24 mouse cellular contexts compared by ENCODE assay signal in the genomic region with DNA sequence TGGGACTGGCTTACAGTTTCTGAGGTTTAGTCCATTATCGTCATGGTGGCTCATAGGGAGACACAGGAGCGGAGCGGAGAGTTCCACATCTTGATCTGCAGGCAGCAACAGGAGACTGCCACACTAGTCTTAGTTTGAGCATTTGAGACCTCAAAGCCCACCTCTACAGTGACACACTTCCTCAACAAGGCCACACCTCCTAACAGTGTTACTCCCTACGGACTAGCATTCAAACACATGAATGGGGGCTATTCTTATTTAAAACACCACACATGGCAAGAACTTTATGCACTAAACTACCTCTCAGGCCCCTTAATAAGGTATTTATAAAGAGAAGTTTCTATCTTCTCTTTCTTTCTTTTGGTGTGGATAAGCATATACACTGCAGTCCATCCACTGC.
"Had no signal": no experiment of that assay in that cellular context is flagged by ENCODE, and none has a peak within 500 bp of the region (broad histone marks: within the 10 kb centered on the region; RNA-seq: fewer than 3 reads in every experiment).

No protein-coding gene starts in this region.

- H3K36me3 ChIP-seq: heart, embryonic 13.5 days; heart, embryonic 15.5 days; hindbrain, embryonic 13.5 days; hindbrain, embryonic 15.5 days; intestine, embryonic 15.5 days; limb, embryonic 13.5 days; limb, embryonic 15.5 days; liver, embryonic 12.5 days had no signal

- H3K4me3 ChIP-seq: heart, adult 2 months; heart, embryonic 13.5 days; heart, embryonic 15.5 days; hindbrain, embryonic 13.5 days; hindbrain, embryonic 15.5 days; intestine, embryonic 15.5 days; layer of hippocampus, adult 2 months; left cerebral cortex, adult 2 months; limb, embryonic 13.5 days; limb, embryonic 15.5 days; liver, embryonic 12.5 days had no signal

- H3K9ac ChIP-seq: heart, embryonic 13.5 days; heart, embryonic 15.5 days; hindbrain, embryonic 13.5 days; hindbrain, embryonic 15.5 days; intestine, embryonic 15.5 days; limb, embryonic 13.5 days; limb, embryonic 15.5 days; liver, embryonic 12.5 days; liver, embryonic 14.5 days had no signal

- H3K27ac ChIP-seq: heart, adult 2 months; heart, embryonic 13.5 days; heart, embryonic 15.5 days; hindbrain, embryonic 13.5 days; hindbrain, embryonic 15.5 days; hindbrain, postnatal 0 days; intestine, embryonic 15.5 days; layer of hippocampus, adult 2 months; left cerebral cortex, adult 2 months; limb, embryonic 13.5 days; limb, embryonic 15.5 days; liver, embryonic 12.5 days; liver, embryonic 14.5 days had no signal

- H3K27me3 ChIP-seq: heart, embryonic 13.5 days; heart, embryonic 15.5 days; hindbrain, embryonic 13.5 days; hindbrain, embryonic 15.5 days; intestine, embryonic 15.5 days; limb, embryonic 13.5 days; limb, embryonic 15.5 days; liver, embryonic 12.5 days had no signal

- H3K9me3 ChIP-seq: heart, embryonic 13.5 days; heart, embryonic 15.5 days; hindbrain, embryonic 13.5 days; hindbrain, embryonic 15.5 days; intestine, embryonic 15.5 days; limb, embryonic 13.5 days; limb, embryonic 15.5 days; liver, embryonic 12.5 days had no signal

- H3K4me1 ChIP-seq: heart, embryonic 15.5 days; hindbrain, embryonic 13.5 days; hindbrain, embryonic 15.5 days; intestine, embryonic 15.5 days; limb, embryonic 13.5 days; limb, embryonic 15.5 days; liver, embryonic 12.5 days had no signal

- DNase-seq: gastrocnemius, postnatal 14 days; gastrocnemius, postnatal 36 days; heart, adult 11 months; heart, adult 2 months; heart, postnatal 14 days; heart, postnatal 36 days; kidney, adult 18-20 months; kidney, adult 8-10 months; kidney, postnatal 10 days; kidney, postnatal 25 days; kidney, postnatal 4 days; left cerebral cortex, postnatal 4 days had no signal
